Mouse (Mus musculus): Measurements from ENCODE around the gene Ogfod2. TPM values are rescaled to one million over a fixed set of nuclear protein-coding genes. Genes with fewer than 3 reads are reported as not detected.

The Ogfod2 gene
- polyA plus RNA-seq, 1 experiment from 2014 or later, result 25.7 TPM

- no peak overlapping the region for H3K4me3 ChIP-seq
- no peaks in the 10 kb centered on the region for H3K9me3 ChIP-seq (replicated peaks)
- no peaks in the 10 kb centered on the region for H3K36me3 ChIP-seq
- 82% methylated on average over 2 of the region's 2 CpGs for WGBS
- H3K27me3 ChIP-seq, result peaks cover 20% of the 10 kb centered on the region
- H3K4me1 ChIP-seq, result peaks cover 8% of the 10 kb centered on the region; the same call in 1 of the 2 replicates
- no peak overlapping the region for H3K4me2 ChIP-seq (replicated peaks)
- H3K27ac ChIP-seq, result no peak overlapping the region
- ATAC-seq (ENCODE audit: low FRiP score), result no peak
- no peak overlapping the region for H3K9ac ChIP-seq
These were observed 13.2 kb upstream of the Ogfod2 start for GRCm38 (mm10) chr5:124098923-124099322.

GRCm38 (mm10) chr5:124100128-124101044 is 11.7 kb upstream of the Ogfod2 start:
- H3K4me2 ChIP-seq (replicated peaks), result no peak overlapping the region
- H3K27me3 ChIP-seq, result peaks cover 6% of the 10 kb centered on the region; the same call in 1 of the 2 replicates
- ATAC-seq (ENCODE audit: low FRiP score), result no peak
- no peaks in the 10 kb centered on the region for H3K36me3 ChIP-seq
- H3K9me3 ChIP-seq (replicated peaks), result no peaks in the 10 kb centered on the region
- H3K9ac ChIP-seq, result no peak overlapping the region
- WGBS, result 88% methylated on average over 11 of the region's 11 CpGs
- peaks cover 5% of the 10 kb centered on the region; the same call in 1 of the 2 replicates for H3K4me1 ChIP-seq
- no peak overlapping the region for H3K4me3 ChIP-seq
- H3K27ac ChIP-seq, result no peak overlapping the region

GRCm38 (mm10) chr5:124102326-124102725 is 9.8 kb upstream of the Ogfod2 start:
- Histone ChIP-seq H3K27me3 (no peaks in the 10 kb centered on the region), H3K4me1 (no peaks in the 10 kb centered on the region), H3K27ac (no peak overlapping the region), H3K4me2 (replicated peaks) (no peak overlapping the region), H3K4me3 (no peak overlapping the region), H3K9me3 (replicated peaks) (no peaks in the 10 kb centered on the region), H3K36me3 (no peaks in the 10 kb centered on the region), H3K9ac (no peak overlapping the region)
- ATAC-seq (ENCODE audit: low FRiP score), result no peak
- 84% methylated on average over 6 of the region's 6 CpGs for WGBS

GRCm38 (mm10) chr5:124103020-124103419 is 9.1 kb upstream of the Ogfod2 start:
- Histone ChIP-seq H3K4me2 (replicated peaks) (no peak overlapping the region), H3K9me3 (replicated peaks) (no peaks in the 10 kb centered on the region), H3K4me1 (no peaks in the 10 kb centered on the region), H3K36me3 (no peaks in the 10 kb centered on the region), H3K27ac (no peak overlapping the region), H3K27me3 (no peaks in the 10 kb centered on the region), H3K4me3 (no peak overlapping the region), H3K9ac (no peak overlapping the region)
- WGBS, result 88% methylated on average over 3 of the region's 3 CpGs
- no peak for ATAC-seq (ENCODE audit: low FRiP score)

DNA sequence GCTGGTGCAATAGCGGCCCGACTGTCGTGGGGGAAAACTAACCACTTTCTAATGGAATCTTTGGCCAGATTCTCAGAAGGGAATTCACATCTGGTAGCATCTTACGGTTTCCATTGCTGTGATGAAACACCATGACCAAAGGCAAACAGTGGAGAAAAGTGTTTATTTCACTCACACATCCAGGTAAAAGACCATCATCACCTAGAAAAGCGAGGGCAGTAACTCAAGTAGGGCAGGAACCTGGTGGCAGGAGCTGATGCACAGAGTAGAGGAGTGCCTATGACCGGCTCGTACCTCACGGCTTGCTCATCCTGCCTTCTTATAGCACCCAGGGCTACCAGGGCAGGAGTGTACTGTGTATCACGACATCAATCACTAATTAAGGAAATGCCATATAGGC is 8.5 kb upstream of the Ogfod2 start:
- Histone ChIP-seq H3K4me3 (no peak overlapping the region), H3K27ac (no peak overlapping the region), H3K4me1 (no peaks in the 10 kb centered on the region), H3K36me3 (no peaks in the 10 kb centered on the region), H3K4me2 (replicated peaks) (no peak overlapping the region), H3K9ac (no peak overlapping the region), H3K27me3 (no peaks in the 10 kb centered on the region), H3K9me3 (replicated peaks) (no peaks in the 10 kb centered on the region)
- no peak for ATAC-seq (ENCODE audit: low FRiP score)
- 96% methylated on average over 9 of the region's 9 CpGs for WGBS

GRCm38 (mm10) chr5:124111077-124111741 is 888 bp upstream of the Ogfod2 start:
- Histone ChIP-seq H3K27me3 (no peaks in the 10 kb centered on the region), H3K4me1 (peaks cover 26% of the 10 kb centered on the region), H3K9ac (peak overlapping the region; percentile 63), H3K4me3 (peak overlapping the region; percentile 83), H3K36me3 (peaks cover 6% of the 10 kb centered on the region; the same call in 1 of the 2 replicates), H3K4me2 (replicated peaks) (peak overlapping the region; percentile 91), H3K9me3 (replicated peaks) (no peaks in the 10 kb centered on the region), H3K27ac (peak overlapping the region; percentile 89)
- WGBS, result 27% methylated on average over 17 of the region's 17 CpGs
- peak; percentile 9; the same call in 1 of the 2 replicates for ATAC-seq (ENCODE audit: low FRiP score)

- peaks cover 37% of the 10 kb centered on the region for H3K4me1 ChIP-seq
- H3K4me3 ChIP-seq, result peak overlapping the region; percentile 83
- H3K4me2 ChIP-seq (replicated peaks), result peak overlapping the region; percentile 91
- H3K36me3 ChIP-seq, result peaks cover 9% of the 10 kb centered on the region; the same call in 1 of the 2 replicates
- H3K27ac ChIP-seq, result peak overlapping the region; percentile 89
- H3K27me3 ChIP-seq, result no peaks in the 10 kb centered on the region
- peak overlapping the region; percentile 80 for H3K9ac ChIP-seq
- ATAC-seq (ENCODE audit: low FRiP score), result peak; percentile 14; the same call in 1 of the 2 replicates
- WGBS, result 0% methylated on average over 18 of the region's 18 CpGs
- no peaks in the 10 kb centered on the region for H3K9me3 ChIP-seq (replicated peaks)
These were observed 434 bp downstream of the Ogfod2 start for GRCm38 (mm10) chr5:124112531-124112930.

GRCm38 (mm10) chr5:124113030-124113429 is 933 bp downstream of the Ogfod2 start:
- no peak for ATAC-seq (ENCODE audit: low FRiP score)
- H3K4me1 ChIP-seq, result peaks cover 39% of the 10 kb centered on the region
- 10% methylated on average over 14 of the region's 14 CpGs for WGBS

DNA sequence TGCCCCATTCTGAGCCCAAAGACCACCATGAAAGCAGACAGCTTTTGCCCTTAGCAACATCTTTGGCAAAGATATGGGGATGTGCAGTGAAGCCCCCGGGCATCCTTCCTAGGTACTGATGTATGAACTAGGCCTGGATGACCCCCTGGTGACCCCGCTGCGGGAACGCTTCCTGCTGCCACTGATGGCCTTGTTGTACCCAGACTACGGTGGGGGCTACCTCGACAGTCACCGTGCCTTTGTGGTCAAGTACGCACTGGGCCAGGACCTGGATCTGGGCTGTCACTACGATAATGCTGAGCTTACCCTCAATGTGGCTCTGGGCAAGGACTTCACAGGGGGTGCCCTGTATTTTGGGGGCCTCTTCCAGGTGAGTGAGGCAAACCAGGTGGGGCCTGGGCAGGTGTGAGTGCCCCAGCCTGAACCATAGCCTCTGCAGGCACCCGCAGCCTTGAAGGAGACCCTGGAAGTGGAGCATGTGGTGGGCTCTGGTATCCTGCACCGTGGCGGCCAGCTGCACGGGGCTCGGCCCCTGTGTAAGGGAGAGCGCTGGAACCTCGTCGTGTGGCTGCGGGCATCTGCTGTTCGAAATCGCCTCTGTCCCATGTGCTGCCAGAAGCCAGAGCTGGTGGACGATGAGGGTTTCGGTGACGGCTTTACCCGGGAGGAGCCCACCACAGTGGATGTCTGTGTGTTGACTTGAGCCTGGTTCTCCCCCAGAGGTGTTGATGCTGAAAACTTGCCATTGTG is 2.4 kb downstream of the Ogfod2 start:
- H3K9ac ChIP-seq, result no peak overlapping the region
- WGBS, result 93% methylated on average over 24 of the region's 24 CpGs
- no peak overlapping the region for H3K4me2 ChIP-seq (replicated peaks)
- peaks cover 39% of the 10 kb centered on the region for H3K4me1 ChIP-seq
- no peaks in the 10 kb centered on the region for H3K9me3 ChIP-seq (replicated peaks)
- ATAC-seq (ENCODE audit: low FRiP score), result no peak
- no peaks in the 10 kb centered on the region for H3K27me3 ChIP-seq
- H3K4me3 ChIP-seq, result no peak overlapping the region
- H3K27ac ChIP-seq, result no peak overlapping the region
- peaks cover 26% of the 10 kb centered on the region for H3K36me3 ChIP-seq

More at GRCm38 (mm10) chr5:124113030-124113429, 933 bp downstream of the Ogfod2 start:
- Histone ChIP-seq H3K9me3 (replicated peaks) (no peaks in the 10 kb centered on the region), H3K36me3 (peaks cover 14% of the 10 kb centered on the region), H3K4me2 (replicated peaks) (peak overlapping the region; percentile 91), H3K9ac (peak overlapping the region; percentile 80), H3K27me3 (no peaks in the 10 kb centered on the region), H3K27ac (peak overlapping the region; percentile 89; the same call in 1 of the 2 replicates), H3K4me3 (peak overlapping the region; percentile 83)

GRCm38 (mm10) chr5:124115531-124115930 is 3.4 kb downstream of the Ogfod2 start:
- H3K9ac ChIP-seq, result peak overlapping the region; percentile 92
- peak overlapping the region; percentile 82 for H3K27ac ChIP-seq
- peaks cover 39% of the 10 kb centered on the region for H3K4me1 ChIP-seq
- H3K27me3 ChIP-seq, result no peaks in the 10 kb centered on the region
- H3K4me2 ChIP-seq (replicated peaks), result peak overlapping the region; percentile 98
- H3K36me3 ChIP-seq, result peaks cover 37% of the 10 kb centered on the region
- peak overlapping the region; percentile 88 for H3K4me3 ChIP-seq
- H3K9me3 ChIP-seq (replicated peaks), result no peaks in the 10 kb centered on the region
- 19% methylated on average over 7 of the region's 7 CpGs for WGBS
- no peak for ATAC-seq (ENCODE audit: low FRiP score)

GRCm38 (mm10) chr5:124115990-124116845 is 4.1 kb downstream of the Ogfod2 start, which contains the start of gene Arl6ip4:
Gene Arl6ip4 (plus strand): TSS chr5:124116089.
- H3K4me2 ChIP-seq (replicated peaks), result peak within 1 kb of the TSS; percentile 98
- peak within 1 kb of the TSS; percentile 92 for H3K9ac ChIP-seq
- peak within 1 kb of the TSS; percentile 88 for H3K4me3 ChIP-seq
- H3K27me3 ChIP-seq, result no peaks in the 10 kb centered on the region
- H3K9me3 ChIP-seq (replicated peaks), result no peaks in the 10 kb centered on the region
- 2% methylated on average over 64 of the region's 64 CpGs for WGBS
- H3K36me3 ChIP-seq, result peaks cover 44% of the 10 kb centered on the region
- H3K27ac ChIP-seq, result peak within 1 kb of the TSS; percentile 82
- H3K4me1 ChIP-seq, result peaks cover 35% of the 10 kb centered on the region
- peak; percentile 11; the same call in 1 of the 2 replicates for ATAC-seq (ENCODE audit: low FRiP score)
